Mouse (Mus musculus) R1 (cell line): ENCODE data around the gene Adipoq.
A peak's percentile ranks its signal among the peaks of the same experiment; 100 is the strongest.

Experiments used
- DNase-seq: peaks from one replicate; pipeline ENCODE4 v3.0.0-alpha.2; 2018; ENCODE audit warnings: low read depth, low spot score

Gene Adipoq

GRCm38 (mm10) chr16:23114339-23115171 is 31.8 kb upstream of the Adipoq start:
- peak; percentile 88 for DNase-seq

GRCm38 (mm10) chr16:23115486-23115885 is 30.9 kb upstream of the Adipoq start:
- DNase-seq: peak; percentile 43

- DNase-seq: peak; percentile 55
Observed at GRCm38 (mm10) chr16:23117173-23117572, 29.2 kb upstream of the Adipoq start.

GRCm38 (mm10) chr16:23122446-23122845 is 23.9 kb upstream of the Adipoq start:
- no peak for DNase-seq

GRCm38 (mm10) chr16:23123104-23123503 is 23.2 kb upstream of the Adipoq start:
- peak; percentile 47 for DNase-seq

GRCm38 (mm10) chr16:23124398-23124797 is 21.9 kb upstream of the Adipoq start:
- no peak for DNase-seq

- DNase-seq: no peak
Observed at GRCm38 (mm10) chr16:23127311-23127672, 19.0 kb upstream of the Adipoq start.

GRCm38 (mm10) chr16:23127673-23128375 is 18.5 kb upstream of the Adipoq start, which contains the start of gene Rfc4:
TSS of gene Rfc4 (minus strand) at chr16:23127737.
- peak; percentile 92 for DNase-seq

GRCm38 (mm10) chr16:23130303-23130702 is 16.0 kb upstream of the Adipoq start:
- no peak for DNase-seq

- no peak for DNase-seq
Observed at GRCm38 (mm10) chr16:23132336-23132735, 14.0 kb upstream of the Adipoq start.

- peak; percentile 67 for DNase-seq
Observed at GRCm38 (mm10) chr16:23135421-23136149, 10.8 kb upstream of the Adipoq start.

- no peak for DNase-seq
Observed at GRCm38 (mm10) chr16:23136406-23136970, 9.8 kb upstream of the Adipoq start.

GRCm38 (mm10) chr16:23140911-23141310 is 5.4 kb upstream of the Adipoq start:
- DNase-seq: no peak

- no peak for DNase-seq
Observed at GRCm38 (mm10) chr16:23144326-23144725, 2.0 kb upstream of the Adipoq start.

- DNase-seq: no peak
Observed at GRCm38 (mm10) chr16:23145211-23145610, 1.1 kb upstream of the Adipoq start.

GRCm38 (mm10) chr16:23148936-23149335 is 2.6 kb downstream of the Adipoq start:
- no peak for DNase-seq

GRCm38 (mm10) chr16:23149396-23149795 is 3.1 kb downstream of the Adipoq start:
- DNase-seq: no peak

GRCm38 (mm10) chr16:23151423-23151822 is 5.1 kb downstream of the Adipoq start:
- no peak for DNase-seq

GRCm38 (mm10) chr16:23154261-23154660 is 7.9 kb downstream of the Adipoq start:
- peak; percentile 38 for DNase-seq

- DNase-seq: no peak
Observed at GRCm38 (mm10) chr16:23157013-23157412, 10.7 kb downstream of the Adipoq start.

GRCm38 (mm10) chr16:23158292-23158691 is 12.0 kb downstream of the Adipoq start:
- DNase-seq: no peak

GRCm38 (mm10) chr16:23158957-23159356 is 12.6 kb downstream of the Adipoq start:
- DNase-seq: peak; percentile 9
